Mouse (Mus musculus) bone marrow macrophage, adult 2 months (primary cell): ENCODE measurements around the gene Dpm2.

Experiments
- CTCF ChIP-seq: IDR thresholded peaks from 2 replicates; pipeline ENCODE4 v1.5.1; 2012; ENCODE audit warnings: low read depth, mild to moderate bottlenecking, low read length, moderate library complexity
- POLR2A ChIP-seq: IDR thresholded peaks from 2 replicates; pipeline ENCODE4 v1.6.1; 2012; ENCODE audit warnings: mild to moderate bottlenecking, low read depth, low read length, borderline replicate concordance

- TF ChIP-seq CTCF (no peak), POLR2A (no peak)
Observed at GRCm38 (mm10) chr2:32617109-32617508, 46.5 kb downstream of the Dpm2 start.
